Mouse (Mus musculus) adrenal gland, postnatal 14 days (tissue): ENCODE results near the gene C130074G19Rik. TPM values are rescaled to one million over a fixed set of nuclear protein-coding genes. Genes with fewer than 3 reads are reported as not detected.

Experiments
- DNase-seq: peaks from one replicate; pipeline ENCODE4 v3.0.0; 2021; ENCODE audit warnings: mixed read lengths
- long read RNA-seq, 2 experiments: library from polyadenylated mRNA; stranded (forward); transcript quantifications; one replicate each; pipeline ENCODE4 v2.0.0; 2021
- total RNA-seq: library from RNA; stranded (reverse); gene quantifications from 2 replicates; pipeline ENCODE4 v1.2.3, GENCODE M21; 2021

The C130074G19Rik gene
- total RNA-seq = 31.6 and 32.6 TPM in 2 replicates
- long read RNA-seq, experiment 1, partial matches to known transcripts = 0 of 6 reads
- long read RNA-seq, experiment 1, other reads (novel, unspliced or antisense) = 6 of 6 reads
- long read RNA-seq, experiment 2, partial matches to known transcripts = 0 of 6 reads
- long read RNA-seq, experiment 2, other reads (novel, unspliced or antisense) = 6 of 6 reads

DNA sequence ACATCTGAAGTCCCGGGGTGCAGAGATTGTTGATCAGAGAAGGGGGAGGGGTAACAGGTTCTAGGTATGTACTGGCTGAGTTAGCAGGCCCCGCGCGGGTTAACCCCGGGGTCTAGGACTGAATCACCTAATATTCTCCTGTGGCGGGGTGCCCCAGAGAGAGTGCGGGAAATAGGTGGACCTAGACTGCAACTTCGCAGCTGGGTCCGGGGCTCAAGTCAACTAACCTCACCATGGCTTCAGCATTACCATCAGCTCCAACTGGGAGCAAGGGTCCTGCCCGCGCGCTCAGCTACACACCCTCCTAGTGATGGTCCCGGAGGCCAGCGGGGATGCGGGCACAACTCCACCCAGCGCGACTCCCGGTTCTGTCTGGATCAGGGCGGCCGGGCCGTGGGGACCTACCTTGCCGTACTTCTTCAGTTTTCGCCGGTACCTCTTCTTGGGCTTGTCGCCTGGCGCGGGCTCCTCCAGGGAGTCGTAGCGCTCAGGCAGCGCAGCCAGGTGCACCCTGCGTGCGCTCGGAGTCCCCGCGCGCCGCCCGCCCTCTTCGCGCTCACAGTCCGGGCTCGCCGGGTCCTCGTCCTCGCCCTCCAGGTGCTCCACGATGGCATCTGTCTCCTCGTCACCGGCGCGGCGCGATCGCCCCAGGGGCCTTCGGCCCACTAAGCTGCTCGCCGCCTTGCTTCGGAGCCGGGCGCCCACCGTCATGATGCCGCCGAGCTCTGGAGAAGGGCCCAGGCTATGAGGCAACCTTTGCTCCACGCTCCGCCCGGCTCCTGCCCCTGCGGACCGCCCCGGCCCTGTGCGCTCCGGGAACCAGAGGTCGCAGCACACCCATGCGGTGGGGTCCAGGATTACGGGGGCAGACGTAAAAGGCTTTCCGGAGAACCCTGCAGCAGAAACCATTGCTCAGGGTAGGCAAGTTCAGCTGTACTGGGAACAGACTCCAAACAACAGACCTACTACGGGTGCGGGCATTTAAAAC is at the start of gene C130074G19Rik:
Gene C130074G19Rik (minus strand): TSS at position 938 of the 988 bp plus-strand sequence.
- peak; percentile 89 for DNase-seq

- no peak for DNase-seq
Observed at GRCm38 (mm10) chr1:184931097-184931496, 48.1 kb upstream of the C130074G19Rik start.

GRCm38 (mm10) chr1:184928382-184928781 is 45.4 kb upstream of the C130074G19Rik start:
- no peak for DNase-seq

DNA sequence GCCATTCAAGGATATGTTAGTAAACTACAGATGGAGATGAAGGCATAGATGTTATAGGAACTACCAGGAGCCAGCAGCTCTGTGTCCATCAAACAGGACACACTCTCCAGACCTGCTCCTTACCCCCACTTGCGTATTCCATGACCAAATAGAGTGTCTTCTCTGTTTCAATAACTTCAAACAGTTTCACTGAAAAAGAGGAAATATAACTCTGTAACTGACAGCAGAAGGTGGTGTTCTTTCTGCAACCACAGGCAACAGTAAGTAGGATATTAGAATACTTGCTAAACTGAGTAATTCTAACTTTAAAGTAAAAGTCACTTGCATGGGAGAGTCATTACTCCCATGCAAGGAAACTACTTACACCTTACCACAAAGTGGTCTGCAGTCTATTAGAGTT is 44.9 kb upstream of the C130074G19Rik start:
- DNase-seq = no peak

DNA sequence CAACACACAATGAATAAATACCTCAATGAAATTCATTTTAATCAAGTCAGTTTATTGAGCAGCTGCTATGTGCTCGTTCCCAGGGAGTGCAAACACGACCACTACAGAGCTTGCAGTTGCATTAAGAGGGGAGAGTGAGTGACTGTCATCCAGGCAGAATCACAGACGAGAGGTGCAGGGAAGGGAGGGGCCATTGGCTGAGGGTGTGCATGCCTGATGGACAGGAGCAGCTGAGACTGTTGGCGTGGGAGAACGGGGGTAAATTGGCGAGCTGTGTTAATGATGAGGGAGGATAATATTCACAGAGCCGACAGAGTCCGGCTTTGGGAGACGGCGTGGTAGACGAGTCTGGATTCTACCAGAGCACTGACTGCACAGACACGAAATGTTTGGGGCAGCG is 39.8 kb upstream of the C130074G19Rik start:
- no peak for DNase-seq

GRCm38 (mm10) chr1:184920057-184920456 is 37.0 kb upstream of the C130074G19Rik start:
- DNase-seq = no peak

DNA sequence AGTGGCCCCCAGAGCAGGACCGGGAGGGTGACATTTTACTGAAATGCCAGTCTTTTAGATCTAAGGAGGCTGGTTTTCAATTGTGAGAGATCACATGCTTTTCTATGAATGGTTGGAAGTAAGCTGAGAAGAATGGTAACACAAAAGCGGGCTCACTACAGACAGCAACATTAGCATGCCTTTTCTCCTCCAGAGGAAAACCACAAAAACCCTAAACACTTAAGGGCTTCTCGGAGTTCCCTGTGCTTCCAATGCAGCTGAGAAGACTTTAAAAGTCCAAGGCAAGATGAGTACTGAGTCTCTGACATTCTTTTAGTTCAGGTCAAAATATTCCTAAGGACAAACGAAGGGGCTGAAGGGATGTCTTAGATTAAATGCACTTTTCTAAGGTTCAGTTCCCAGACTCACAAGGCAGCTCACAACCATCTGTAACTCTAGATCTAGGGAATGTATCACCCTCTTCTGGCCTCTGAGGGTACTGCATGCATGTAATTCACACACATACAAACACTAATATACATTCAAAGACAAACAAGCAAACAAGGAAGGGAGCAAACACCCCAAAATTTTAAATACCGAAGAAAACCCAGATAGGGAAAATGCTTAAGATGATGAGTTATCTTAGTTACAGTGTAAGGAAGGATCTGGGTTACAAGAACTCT is 35.3 kb upstream of the C130074G19Rik start:
- DNase-seq = no peak

DNA sequence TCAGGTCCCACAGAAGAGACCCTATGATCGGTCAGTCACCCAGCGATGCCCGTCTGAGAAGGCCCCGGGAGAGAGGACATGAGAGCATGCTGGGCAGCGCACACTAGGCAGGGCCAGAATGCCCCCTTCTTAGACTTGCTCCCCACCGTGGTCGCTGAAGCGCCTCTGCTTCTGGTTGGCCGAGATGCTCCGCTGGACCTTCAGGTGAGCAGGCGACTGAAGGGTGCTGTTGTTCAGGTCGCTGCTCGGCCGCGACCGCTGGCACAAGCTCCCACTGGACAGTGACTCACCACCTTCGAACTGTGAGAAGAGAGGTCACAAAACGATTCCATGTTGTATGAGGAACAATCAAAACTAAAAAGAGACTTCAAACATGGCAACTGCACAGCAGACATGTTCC is 29.3 kb upstream of the C130074G19Rik start:
- no peak for DNase-seq

DNA sequence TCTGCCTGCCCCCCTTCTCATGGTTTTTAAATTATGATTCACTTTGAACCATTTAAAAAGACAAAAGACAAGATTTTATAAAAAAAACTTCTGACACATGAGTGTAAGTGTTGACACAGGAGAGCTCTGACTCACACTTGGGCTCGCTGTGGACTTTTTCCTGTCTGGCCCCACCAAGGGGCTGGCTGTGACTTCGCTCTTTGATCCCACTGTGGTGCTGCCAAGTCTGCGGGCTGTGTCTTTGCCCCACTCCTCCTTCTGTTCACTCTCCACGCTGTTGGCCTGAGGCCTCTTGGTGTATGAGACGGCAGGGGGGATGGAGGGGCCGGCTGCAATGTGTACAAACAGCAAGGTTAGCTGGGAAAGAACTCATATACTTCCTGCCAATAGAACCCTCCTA is 28.8 kb upstream of the C130074G19Rik start:
- DNase-seq = peak; percentile 32

- peak; percentile 30 for DNase-seq
Observed at GRCm38 (mm10) chr1:184908558-184908957, 25.5 kb upstream of the C130074G19Rik start.

- DNase-seq = no peak
Observed at GRCm38 (mm10) chr1:184905904-184906745, 23.1 kb upstream of the C130074G19Rik start.

DNA sequence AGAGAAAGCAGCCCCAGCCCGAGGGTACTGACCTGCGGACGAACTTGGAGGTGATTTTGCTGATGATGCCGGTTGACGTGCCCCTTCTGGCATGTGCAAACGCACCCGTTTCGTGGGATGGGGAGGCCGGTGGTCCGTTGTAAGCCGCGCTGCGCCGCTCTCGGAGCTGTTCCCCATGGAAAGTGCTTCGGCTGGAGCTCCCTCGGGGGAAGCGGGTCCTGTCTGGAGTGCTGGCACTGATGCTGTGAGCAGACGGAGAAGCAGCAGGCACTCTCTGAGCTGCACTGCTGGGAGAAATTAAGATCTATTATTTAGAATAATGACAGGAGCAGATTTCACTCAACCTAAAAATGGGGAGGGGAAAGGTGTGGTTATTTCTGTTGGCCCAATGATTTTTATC is 22.4 kb upstream of the C130074G19Rik start:
- DNase-seq = no peak

- DNase-seq = no peak
Observed at GRCm38 (mm10) chr1:184903697-184904096, 20.7 kb upstream of the C130074G19Rik start.

- no peak for DNase-seq
Observed at GRCm38 (mm10) chr1:184902886-184903285, 19.9 kb upstream of the C130074G19Rik start.

DNA sequence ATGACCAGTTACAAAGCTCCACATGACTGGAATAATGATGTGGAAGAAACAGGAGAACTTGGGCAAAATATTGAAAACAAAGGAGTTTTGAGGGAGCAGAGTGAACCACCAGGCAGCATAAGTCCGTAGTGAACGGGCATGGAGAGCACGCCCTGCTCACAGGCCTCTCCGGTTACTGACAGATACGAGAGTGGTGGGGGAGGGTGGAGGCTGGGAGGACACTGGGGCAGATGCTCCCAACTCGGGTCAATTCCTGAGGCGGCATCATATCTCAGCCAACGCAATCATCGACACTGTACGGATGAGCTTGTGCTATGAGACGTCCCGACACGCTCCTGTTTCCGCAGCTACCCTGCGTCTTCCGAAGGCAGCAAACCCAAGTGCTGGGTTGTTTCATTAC is 14.3 kb upstream of the C130074G19Rik start:
- no peak for DNase-seq

- no peak for DNase-seq
Observed at GRCm38 (mm10) chr1:184891998-184892397, 9.0 kb upstream of the C130074G19Rik start.

- DNase-seq = peak; percentile 34
Observed at GRCm38 (mm10) chr1:184889454-184889853, 6.4 kb upstream of the C130074G19Rik start.

- DNase-seq = peak; percentile 0
Observed at GRCm38 (mm10) chr1:184886160-184886559, 3.1 kb upstream of the C130074G19Rik start.

GRCm38 (mm10) chr1:184881861-184882260 is 1.2 kb downstream of the C130074G19Rik start:
- no peak for DNase-seq

GRCm38 (mm10) chr1:184881211-184881610 is 1.8 kb downstream of the C130074G19Rik start:
- DNase-seq = no peak

GRCm38 (mm10) chr1:184878860-184879259 is 4.2 kb downstream of the C130074G19Rik start:
- DNase-seq = no peak

DNA sequence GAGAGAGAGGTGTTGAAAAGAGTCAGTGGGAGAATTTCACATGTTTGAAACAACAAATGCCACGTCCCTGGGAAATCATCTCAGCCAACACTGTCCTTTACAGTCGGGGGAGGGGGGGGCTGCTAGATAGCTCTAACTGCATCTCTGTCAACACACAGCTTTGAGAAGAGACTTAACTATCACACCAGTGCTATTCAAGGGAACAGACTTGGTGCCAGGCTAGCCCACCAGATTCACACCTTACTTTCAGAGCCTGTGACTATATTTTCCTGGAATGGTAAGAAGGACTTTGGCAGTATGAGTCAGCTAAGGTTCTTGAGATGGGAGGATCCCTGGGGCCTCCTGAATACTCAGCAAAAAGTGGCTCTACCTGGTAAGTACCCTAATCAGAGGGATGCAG is 5.7 kb downstream of the C130074G19Rik start:
- DNase-seq = no peak
